Mouse (Mus musculus) liver (tissue): ENCODE results near the gene Pwp2.
"Not testable (repeated sequence)": the region's sequence is repeated elsewhere in the genome, so short reads cannot be mapped to it uniquely, and the experiment has no call there.

Source experiments
- DNase-seq: peaks from one replicate; pipeline ENCODE4 v3.0.0-alpha.2; 2020; ENCODE audit warnings: mixed read lengths

Gene Pwp2

DNA sequence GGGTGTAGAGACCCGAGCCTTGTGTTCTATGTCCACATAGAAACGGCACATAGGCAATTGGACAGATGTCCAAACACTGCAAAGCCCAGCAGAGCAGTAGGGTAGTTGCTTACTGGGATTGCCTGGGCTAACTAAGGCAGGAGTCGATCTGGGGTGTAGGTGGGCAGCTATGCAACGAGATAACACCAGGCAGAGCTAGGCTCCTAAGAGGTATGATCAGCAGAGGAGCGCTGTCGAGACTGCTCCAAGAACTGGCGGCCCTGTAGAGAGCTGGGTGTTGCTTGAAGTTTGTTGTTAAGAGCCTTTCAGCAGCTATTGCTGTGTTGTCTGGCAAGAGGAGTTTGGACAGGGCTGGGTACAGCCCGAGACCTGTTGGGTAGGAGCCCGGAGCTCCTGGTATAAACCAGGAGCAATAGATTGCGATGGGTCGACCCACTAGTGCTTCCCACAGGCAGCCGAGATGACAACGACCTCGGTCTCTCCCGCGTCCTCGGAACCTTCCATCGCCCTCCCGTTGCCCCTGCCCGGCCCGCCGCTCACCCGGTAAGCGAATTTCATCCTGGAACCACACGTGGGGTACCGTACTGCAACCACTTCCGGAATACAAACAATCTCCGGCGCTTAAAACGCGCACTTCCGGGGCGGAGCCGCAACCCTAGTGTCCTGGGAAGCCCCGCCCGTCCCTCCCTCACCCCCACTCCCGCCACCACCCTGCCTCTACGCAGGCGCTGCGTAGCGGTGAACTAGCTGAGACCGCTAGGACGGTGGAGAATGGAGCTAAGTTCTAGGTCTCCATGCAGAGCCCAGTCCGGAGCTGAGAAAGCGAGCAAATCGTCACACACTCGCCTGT, at the start of gene Pwp2:
TSS of gene Pwp2 (minus strand) at position 619 of the 850 bp plus-strand sequence.
- peak; percentile 93 for DNase-seq

DNA sequence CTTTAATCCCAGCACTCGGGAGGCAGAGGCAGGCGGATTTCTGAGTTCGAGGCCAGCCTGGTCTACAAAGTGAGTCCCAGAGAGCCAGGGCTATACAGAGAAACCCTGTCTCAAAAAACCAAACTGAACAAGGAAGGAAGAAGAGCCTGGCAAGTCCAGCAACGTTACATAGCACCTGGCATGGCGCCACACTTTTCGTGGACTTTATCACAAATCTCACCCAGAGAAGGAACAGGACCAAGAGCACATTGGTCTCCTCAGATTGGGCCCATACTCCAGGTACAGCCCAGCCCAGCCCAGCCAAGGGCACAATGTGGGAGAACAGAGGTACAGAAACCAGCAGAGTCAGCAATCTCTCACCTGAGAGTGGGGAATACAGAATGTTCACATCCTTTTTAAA, 48.8 kb upstream of the Pwp2 start:
- DNase-seq: no peak

DNA sequence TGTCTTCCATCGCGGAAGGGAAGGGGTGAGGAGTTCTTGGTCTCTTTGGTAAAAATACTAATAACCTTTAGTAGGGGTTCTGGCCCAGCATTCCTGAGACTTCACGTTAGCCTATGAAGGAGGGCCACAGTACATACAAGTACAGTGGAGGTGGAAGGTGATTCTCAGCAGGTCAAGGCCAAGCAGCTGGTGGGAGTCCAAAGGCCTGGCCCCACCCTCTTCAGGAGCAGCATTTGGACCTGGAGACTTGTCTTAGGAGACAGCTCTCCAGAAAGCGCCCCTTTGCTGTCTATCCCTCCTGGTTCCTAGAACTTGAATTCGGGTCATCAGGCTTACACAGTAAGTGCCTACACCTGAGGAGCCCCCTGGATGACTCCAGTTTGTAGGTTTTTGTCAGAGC, 48.2 kb upstream of the Pwp2 start:
- DNase-seq: no peak

DNA sequence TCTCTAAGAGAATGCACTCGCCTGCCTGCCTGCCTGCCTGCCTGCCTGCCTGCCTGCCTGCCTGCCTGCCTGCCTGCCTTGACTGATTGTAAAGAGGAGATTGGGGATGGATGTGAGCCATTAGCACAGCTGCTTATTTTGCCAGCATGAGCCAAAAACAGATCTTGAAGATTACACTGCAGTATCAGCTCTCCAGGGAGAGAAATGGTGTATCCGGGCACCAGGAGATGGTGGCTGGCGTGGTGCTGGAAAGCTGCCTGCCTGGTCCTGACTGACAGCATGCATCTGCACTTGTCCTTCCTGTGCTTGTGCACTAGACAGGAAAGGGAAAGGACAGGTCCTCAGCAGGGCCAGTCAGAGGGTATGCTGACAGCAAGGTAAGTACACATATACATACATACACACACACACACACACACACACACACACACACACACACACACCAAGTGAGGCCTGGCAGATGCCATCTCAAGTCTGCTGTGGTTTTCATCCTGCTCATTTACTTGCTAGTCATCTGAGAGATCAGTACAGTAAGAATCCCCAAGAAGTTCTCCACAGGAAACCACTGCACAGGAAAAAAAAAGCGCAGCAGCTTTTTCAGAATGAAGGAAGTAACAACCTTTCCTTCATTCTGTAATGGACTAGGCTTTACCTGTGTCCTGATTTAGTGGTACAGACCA, 47.5 kb upstream of the Pwp2 start:
- no peak for DNase-seq

DNA sequence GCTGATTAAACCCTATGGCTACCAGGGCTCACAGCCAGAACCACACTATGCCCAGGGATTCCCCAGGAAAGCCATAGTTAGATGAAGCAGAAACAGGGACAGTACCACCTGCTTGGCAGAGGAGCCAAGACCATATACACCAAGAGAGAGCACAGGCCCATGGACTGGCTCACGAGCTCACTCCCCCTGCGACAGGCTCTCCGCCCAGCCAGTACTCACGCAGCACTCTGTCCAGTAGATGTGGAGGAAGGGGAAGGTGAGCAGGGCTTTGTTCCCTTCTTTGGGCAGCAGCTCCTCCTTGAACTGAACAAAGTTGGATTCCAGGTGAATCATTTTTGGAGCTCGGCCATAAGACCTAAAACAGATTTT, 43.6 kb upstream of the Pwp2 start:
- no peak for DNase-seq

DNA sequence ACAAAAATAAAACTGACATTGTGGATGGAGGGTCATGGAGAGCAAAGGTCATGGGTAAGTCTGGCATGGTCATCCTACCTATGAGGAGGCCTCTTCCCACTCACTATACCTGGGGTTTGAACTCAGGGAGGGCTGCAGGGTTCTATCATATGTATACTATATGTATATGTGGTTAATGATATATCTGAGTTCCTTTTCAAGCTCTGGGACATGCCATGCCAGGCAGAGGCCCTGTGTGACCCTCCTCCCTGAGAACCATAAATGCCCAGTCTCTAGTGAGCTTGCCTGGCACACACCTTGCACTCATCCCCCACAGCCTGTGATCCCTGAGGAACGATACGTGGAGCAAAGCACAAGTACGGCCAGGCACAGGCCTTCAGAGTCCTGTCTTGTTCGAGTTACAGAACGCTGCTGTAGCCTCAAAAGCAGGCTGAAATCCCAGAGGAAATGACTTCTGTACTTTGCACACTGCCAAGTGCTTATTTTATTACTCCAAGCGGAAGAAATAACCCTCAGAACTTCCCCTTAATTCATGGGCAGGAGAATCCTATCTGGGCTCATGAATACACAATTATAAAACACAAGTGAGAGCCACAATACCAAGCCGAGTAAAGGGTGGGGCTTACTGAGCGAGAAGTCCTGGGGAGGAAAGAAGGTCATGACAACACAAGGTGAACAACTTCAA, 43.1 kb upstream of the Pwp2 start:
- DNase-seq: no peak

DNA sequence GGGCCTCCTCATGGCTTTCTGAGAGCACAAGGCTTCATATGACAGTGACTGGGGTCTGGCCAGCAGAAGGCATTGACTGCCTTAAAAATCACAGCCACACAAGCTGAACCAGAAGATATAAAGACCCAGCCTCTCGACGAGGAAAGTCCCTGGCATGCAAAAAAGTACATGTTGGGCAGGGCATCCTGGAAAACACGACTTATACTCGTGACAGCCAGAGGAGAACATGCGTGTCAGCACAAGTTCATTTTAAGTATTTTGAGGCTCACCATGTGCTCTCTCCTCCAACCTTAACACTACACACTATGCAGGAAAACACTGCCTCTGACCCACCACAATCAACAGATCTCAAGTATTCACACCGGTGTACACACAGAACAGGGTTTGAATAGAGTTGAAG, 39.2 kb upstream of the Pwp2 start:
- DNase-seq: no peak

DNA sequence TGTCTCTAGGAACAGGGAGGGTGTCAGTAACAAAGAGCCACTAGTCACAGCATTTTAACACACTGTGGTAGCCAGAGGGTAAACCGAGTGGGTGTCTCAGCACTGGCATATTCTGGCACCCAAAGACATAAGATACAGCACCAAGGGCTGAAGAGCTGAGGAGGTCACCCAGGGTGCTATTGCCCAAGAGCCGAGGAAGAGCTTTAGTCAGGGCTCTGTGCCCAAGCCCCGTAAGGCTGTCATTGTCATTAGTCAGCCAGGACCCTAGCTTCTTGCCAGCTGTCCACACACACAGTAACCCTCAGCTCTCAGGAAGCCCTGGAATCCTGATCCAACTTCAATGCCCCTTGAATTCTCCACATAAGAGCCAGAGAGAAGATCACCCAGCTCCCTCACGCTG, 38.0 kb upstream of the Pwp2 start:
- DNase-seq: no peak

DNA sequence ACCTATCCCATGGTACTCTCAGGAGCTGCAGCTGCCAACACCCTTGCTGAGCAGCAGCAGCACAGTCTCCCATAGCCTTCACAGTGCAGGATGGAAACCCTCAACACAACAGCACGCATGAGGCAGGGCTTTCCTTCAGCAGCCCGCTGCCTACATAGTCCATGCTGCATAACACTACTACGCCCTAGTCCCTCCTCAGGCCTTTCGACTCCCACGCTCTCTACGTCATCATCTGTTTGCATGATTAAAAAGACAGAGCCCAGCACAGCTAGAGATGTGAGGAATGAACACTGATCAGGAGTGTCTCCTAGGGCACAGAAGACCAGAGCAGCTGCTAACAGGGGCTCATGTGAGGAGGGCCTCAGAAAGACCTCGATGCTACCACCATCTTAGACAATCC, 36.4 kb upstream of the Pwp2 start:
- DNase-seq: no peak

DNA sequence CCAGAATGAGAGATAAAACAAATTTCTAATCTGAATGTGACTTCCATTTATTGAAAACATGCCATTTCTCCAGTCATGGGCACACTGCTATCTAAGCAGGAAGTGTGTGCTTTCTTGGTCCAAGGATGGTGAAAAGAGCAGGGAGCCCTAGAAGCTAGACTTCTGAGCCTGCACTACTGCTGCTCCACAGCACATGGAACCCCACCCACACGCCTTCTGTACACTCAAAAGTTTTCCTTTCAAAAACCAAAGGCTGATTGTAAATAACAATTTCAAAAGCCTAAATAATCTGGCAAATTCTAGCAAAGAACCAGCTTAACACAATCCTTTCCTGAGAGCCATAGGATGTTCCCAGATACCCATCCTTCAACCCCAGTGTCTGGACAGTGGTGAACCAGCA, 34.6 kb upstream of the Pwp2 start:
- no peak for DNase-seq

DNA sequence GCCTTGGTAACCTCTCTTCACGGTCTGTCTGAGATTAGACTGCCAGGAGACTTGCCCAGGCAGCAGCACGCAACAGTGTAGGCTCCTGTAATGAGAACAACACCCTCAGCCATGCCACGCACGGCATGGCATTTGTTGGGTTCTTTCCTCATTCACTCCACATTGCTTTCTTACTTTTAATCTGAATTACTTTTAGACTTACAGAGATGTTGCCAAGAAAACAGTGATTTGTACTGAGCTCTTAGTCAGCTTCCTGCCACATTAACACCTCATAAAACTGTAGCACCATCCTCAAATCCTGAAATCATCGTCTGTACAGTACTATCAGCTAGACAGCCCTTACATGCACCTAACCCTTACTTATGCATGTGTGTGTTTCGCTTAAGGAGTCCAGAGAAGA, 33.6 kb upstream of the Pwp2 start:
- no peak for DNase-seq

DNA sequence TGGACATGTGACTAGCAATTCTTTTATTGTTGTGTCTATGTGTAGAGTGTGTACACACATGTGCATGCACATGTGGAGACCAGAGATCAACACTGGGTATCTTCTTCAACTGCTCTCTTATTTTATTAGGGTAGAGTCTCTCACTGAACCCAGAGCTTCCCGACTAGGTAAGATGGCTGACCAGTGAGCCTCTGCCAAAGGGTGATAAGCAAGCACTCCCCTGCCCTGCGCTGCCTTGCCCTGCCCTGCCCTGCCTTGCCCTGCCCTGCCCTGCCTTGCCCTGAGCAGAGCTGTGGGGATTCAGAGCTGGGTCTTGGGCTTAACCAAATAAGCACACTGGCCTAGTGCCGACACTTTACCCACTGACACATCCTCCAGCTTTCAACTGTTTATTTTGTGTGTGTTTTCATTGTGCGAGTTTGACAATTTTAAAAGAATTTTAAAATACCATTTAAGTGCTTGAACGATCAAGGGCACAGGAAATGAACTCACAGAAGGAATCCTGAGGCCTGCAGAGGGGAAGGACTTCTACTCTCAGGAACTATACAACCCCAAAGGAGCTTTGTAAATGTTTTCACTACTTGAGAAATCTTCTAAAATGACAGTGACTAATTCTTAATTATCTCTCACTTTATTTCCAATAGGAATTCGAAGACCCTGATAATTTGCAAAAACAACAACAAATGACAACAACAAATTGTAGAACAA, 31.6 kb upstream of the Pwp2 start:
- peak; percentile 93 for DNase-seq

DNA sequence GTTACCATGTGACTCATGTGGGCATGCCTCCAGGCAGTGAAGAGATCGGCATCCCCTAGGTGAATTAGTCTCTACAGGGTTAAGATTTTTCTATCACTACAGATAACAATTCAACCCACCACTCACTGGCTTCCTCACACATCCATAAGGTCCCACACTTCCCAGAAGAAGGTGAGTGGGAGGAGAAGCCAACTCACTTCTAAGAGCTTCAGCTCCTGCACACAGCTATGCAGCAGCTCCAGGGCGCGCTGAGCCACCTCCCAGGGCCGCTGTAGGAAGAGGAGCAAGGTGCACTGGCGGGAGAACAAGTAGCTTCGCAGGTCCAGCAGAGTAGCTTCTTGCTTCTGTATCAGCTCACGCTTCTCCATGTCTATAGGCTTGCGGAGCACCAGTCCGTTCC, 29.4 kb upstream of the Pwp2 start:
- DNase-seq: no peak

DNA sequence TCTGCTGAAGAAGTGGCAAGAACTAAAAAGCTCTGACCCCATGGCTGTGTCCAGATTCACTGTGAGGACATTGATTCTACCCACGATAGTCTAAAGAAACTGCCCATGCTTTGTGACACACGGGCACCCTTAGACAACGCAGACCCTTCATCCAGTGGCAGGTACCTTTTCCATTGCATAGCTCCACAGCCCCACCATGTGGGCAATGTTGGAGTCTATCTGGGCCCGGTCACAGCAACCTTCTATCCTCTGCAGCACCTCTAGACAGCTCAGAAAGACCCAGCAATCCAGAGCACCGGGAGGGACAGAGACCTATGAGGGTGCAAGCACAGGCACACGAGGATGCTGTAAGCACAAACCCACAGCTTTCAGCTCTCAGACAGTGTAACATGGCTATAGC, 26.4 kb upstream of the Pwp2 start:
- DNase-seq: peak; percentile 34

DNA sequence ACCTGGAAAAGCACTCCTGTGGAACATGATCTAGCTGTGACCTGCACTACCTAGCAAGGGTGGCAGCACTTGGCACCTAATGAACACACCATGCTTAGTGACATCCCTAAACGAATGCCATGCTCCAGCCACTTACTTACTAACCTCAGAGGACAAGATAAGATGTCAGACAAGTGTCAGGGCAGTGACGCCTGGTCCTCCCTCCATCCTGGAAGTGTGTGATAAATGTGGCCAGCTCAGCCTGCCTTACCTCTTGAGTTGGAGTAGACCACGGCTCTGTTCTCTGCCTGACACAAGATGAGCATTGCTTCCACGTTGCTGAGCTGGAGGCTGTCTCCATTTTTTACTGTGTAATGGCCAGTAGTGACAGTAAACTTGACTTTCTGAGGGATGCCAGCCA, 16.2 kb upstream of the Pwp2 start:
- no peak for DNase-seq

DNA sequence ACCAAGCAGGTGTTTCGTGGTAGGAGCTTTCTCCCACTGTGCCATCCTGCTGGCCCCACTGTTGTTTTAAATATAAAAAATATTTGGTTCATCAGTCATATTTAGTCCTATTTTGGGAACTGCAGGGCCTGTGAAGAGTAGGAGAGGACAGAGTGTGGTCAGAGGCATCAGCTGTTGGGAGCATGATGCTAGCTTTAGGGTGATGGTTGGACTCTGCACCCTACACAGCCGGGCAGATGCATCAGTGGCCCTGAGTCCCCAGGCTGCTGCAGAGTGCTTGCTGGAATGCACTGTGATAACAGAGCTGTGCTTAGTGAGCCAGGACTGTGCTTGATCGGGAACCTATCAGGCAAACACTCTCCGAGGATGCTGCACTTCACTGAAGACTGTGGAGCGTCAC, 8.0 kb upstream of the Pwp2 start:
- DNase-seq: no peak

DNA sequence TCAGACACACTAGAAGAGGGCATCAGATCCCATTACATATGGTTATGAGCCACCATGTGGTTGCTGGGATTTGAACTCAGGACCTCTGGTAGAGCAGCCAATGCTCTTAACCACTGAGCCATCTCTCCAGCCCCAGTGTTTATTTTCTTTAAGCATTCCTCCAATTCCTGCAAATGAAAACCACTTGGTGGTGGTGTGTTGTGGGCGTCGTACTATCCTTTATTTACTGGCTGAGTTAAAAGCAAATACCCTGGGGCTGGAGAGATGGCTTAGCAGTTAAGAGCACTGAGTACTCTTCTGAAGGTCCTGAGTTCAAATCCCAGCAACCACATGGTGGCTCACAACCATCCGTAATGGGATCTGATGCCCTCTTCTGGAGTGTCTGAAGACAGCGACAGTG, 1.1 kb upstream of the Pwp2 start:
- not testable (repeated sequence) for DNase-seq

DNA sequence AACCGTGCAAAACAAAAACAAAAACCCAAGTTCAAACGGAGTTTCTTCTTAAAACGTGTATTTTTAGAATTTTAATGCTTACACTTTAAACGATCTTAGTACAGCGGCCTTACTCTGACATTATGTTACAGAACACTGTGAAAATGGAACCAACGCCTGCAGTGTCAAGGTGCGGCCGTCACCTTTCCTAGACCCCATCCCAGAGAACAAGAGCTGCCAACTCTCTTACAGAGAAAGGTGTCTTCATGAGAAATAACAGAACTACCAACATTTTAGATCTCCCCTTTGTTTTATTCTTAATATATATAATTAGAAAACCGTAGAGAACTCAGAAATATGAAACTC, 404 bp upstream of the Pwp2 start:
- no peak for DNase-seq

DNA sequence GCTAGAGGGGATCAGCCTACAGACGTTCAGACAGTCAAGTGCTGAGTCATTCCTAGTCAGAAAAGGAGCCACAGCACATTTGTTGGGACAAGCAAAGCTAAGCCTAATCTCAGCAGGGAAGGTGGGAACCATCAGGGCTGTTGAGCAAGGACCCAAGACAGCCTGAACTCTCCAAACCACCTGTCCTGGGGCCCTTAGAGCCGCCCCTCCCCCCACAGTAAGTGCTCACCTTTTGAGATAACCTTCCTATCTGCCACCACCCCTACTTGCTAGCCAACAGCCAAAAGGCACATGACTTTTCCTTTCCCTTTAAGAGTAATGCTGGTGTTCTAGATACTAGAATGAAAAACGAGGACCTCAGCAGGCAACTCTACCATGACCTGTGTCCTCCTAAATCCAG, 1.4 kb downstream of the Pwp2 start:
- DNase-seq: no peak

DNA sequence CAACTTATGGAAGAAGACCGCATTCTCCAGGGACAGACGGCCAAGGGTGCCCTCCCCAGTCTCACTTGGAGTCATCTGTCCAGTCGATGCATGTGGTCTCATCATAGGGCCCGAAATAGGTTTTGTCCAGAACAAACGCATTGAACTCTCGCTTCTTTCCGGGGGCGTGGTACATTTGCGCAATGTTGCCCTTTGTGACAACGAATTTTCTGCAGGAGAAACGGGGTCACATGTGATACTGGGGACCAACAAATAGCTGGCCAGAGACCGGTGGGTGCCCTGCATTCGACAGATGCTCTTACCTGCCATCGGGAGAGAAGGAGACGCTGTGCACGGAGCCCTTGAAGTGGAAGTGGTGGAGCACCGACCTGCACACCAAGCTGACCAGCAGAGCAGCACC, 2.6 kb downstream of the Pwp2 start:
- DNase-seq: no peak

DNA sequence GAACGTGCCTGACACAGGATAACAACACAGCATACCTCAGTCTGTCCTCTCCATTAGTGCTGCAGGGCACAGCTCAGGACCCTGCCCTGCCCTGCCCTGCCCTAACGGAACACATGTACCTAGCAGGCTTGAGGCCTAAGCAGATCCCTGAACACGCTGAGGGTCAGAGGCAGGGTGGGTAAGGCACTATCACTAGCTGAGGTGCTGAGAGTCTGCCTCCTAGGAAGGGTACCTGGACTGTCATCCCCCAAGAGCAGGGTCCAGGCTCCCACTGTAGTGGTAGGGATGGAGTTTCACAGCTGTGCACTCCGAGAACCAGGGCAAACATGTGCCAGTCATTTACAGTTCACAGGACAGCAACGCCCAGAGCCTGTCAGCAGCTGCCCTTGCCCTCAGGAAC, 10.5 kb downstream of the Pwp2 start:
- no peak for DNase-seq

DNA sequence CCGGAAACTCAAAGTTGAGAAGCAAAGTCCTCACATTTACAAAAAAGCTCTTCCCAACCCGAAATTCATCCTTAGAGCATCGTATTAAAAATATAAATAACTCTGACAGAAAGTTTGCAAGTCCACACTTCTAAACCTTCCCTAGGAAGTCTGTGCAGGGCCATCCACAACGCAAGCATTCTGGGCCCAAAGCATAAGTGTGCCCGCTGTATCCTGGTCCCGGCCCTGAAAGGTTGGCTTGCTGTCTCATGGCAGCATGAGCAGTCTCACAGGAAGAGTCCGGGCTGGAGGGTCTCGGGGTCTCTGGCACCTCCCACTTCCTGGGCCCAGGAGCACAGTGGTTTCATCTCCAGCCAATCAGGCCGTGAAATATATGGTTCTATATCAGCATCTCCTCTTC, 13.4 kb downstream of the Pwp2 start:
- no peak for DNase-seq

DNA sequence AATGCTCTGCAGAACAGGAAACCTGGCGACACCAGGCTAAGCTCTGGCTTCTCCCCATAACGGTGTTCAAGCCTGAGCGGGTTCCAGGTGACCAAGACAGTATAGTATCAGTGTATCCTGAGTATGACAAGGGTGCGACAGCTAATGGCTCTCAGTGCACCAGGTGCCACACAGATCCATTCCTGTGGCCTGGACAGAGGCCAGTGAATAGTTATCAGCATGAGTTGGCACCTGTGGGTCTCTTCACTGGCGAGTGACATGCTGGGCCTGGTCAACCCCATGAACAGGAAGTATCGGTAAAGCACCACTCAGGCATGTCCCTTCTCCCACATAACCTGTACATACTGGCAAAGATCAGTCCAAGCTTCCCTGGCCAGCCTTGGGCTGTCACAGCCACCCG, 13.9 kb downstream of the Pwp2 start:
- DNase-seq: no peak

DNA sequence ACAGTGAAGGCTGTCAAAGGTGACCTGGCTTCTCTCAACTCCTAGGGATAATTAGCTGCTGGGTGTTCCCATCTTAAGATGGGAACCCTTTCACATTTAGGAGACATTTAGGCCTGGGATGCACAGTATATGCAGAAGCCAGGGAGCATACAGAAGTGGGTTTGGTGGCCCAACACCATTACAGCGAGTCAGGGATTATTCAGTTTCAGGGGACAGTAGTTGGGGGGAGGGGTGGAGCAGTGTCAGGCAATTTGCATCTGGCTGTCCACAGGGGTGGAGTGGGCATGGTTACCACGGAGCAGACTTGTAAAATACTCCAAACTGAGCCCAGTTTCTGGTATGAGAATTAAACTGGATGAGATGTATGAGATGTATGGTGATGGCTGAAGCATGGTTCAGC, 14.5 kb downstream of the Pwp2 start:
- no peak for DNase-seq
